Mouse (Mus musculus) lung, adult 2 months (tissue): ENCODE measurements around the gene Tob1.

Source experiments
- CTCF ChIP-seq: fragments of 200-500 bp; IDR thresholded peaks from 2 replicates; pipeline ENCODE4 v1.5.1; 2011; ENCODE audit warnings: mild to moderate bottlenecking, low read length, control low read depth; ENCODE audit not compliant: insufficient read depth
- POLR2A ChIP-seq: fragments of 200-500 bp; IDR thresholded peaks from 2 replicates; pipeline ENCODE4 v1.6.1; 2011; ENCODE audit warnings: low read depth, mild to moderate bottlenecking, control low read depth, low read length, borderline replicate concordance; ENCODE audit errors: extremely low read depth

DNA sequence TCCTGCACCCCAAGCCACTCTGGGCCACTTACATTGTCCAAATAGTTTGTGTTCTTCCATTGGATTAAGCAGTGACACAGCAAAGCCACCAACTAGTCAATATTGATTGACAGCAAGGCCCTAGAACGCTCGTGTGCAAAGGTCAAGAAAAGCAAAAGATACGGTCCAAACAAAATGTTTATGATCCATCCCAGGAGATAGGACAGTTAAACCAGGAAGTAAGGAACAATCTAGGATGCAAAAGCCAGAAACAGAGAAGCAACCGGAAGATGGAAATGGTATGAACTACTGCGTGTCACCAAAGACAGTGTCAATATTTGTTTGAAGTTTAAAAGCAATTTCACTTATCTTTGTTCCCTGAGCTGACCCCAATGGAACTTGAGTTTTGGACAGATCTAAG is 9.1 kb upstream of the Tob1 start:
- no peak for TF ChIP-seq CTCF
- no peak for TF ChIP-seq POLR2A
